Mouse (Mus musculus): ENCODE data around the gene Notch3. TPM values are rescaled to one million over a fixed set of nuclear protein-coding genes. Genes with fewer than 3 reads are reported as not detected.

Notch3 gene
- total and polyA plus RNA-seq, 3 experiments, result 0.08 to 0.50 TPM; not detected in 1

GRCm38 (mm10) chr17:32112434-32113254 lies 54.0 kb downstream of the Notch3 start:
- Histone ChIP-seq H3K9me3 (replicated peaks; ENCODE audit: insufficient read depth, low read length) (no peaks in the 10 kb centered on the region), H3K4me3 (ENCODE audit: control insufficient read depth in 1 of 2, insufficient read depth in 1 of 2, low read depth in 2 of 2, low read length in 2 of 2) (peak overlapping the region; percentile 66 to 87), H3K4me1 (ENCODE audit: control insufficient read depth in 1 of 2, insufficient read depth in 2 of 2, low read length in 2 of 2) (peaks cover 5 to 64% of the 10 kb centered on the region in 2 experiments), H3K27ac (ENCODE audit: control insufficient read depth, low read depth, low read length) (peak overlapping the region; percentile 97), H3K27me3 (ENCODE audit: control insufficient read depth in 1 of 2, insufficient read depth in 2 of 2, low read length in 2 of 2) (no peaks in the 10 kb centered on the region), H3K79me2 (ENCODE audit: control insufficient read depth, insufficient read depth, low read length, poor library complexity) (peaks cover 31% of the 10 kb centered on the region), H3K9ac (ENCODE audit: control insufficient read depth, low read depth, low read length, poor library complexity, severe bottlenecking) (peak overlapping the region; percentile 91), H3K36me3 (ENCODE audit: control insufficient read depth in 1 of 2, insufficient read depth in 2 of 2, low read length in 2 of 2) (peaks cover 0 to 39% of the 10 kb centered on the region in 2 experiments; a peak in 2 of 4 replicates)
- TF ChIP-seq ETS1 (IDR thresholded peaks at IDR 0.05; ENCODE audit: low read depth, low read length) (peak; percentile 20; the same call in 1 of the 2 replicates), ZKSCAN1 (IDR thresholded peaks at IDR 0.05; ENCODE audit: low read depth, low read length) (no peak), MAX (IDR thresholded peaks at IDR 0.05; ENCODE audit: low read length) (no peak), POLR2AphosphoS2 (IDR thresholded peaks at IDR 0.05; ENCODE audit: low read length) (no peak), BHLHE40 (IDR thresholded peaks at IDR 0.05; ENCODE audit: borderline replicate concordance, low read depth, low read length) (no peak), USF2 (IDR thresholded peaks at IDR 0.05; ENCODE audit: borderline replicate concordance in 1 of 2, insufficient read depth in 1 of 2, low read depth in 1 of 2, low read length in 2 of 2) (no peak), GABPA (IDR thresholded peaks at IDR 0.05; ENCODE audit: low read depth, low read length) (no peak), MAZ (IDR thresholded peaks at IDR 0.05; ENCODE audit: low read depth, low read length) (no peak), MXI1 (IDR thresholded peaks at IDR 0.05; ENCODE audit: low read depth, low read length) (no peak), TBP (IDR thresholded peaks at IDR 0.05; ENCODE audit: low read depth, low read length) (peak; percentile 98), KAT2A (conservative IDR thresholded peaks at IDR 0.05; ENCODE audit: low read depth, low read length) (no peak), TCF12 (IDR thresholded peaks at IDR 0.05; ENCODE audit: low read depth, low read length) (no peak), HCFC1 (IDR thresholded peaks at IDR 0.05; ENCODE audit: low read depth, low read length) (no peak), E2F4 (IDR thresholded peaks at IDR 0.05; ENCODE audit: borderline replicate concordance, low read depth, low read length) (0 out of 2 replicates have a peak, but pooled peaks have one; percentile 44), CHD2 (IDR thresholded peaks at IDR 0.05; ENCODE audit: low read length) (no peak), POLR2AphosphoS5 (IDR thresholded peaks at IDR 0.05; ENCODE audit: borderline replicate concordance, low read depth, low read length) (no peak), JUND (IDR thresholded peaks at IDR 0.05; ENCODE audit: low read depth, low read length) (no peak), USF1 (IDR thresholded peaks at IDR 0.05; ENCODE audit: low read depth, low read length) (no peak), MAFK (IDR thresholded peaks at IDR 0.05; ENCODE audit: borderline replicate concordance, low read depth, low read length) (peak; percentile 91; the same call in 1 of the 2 replicates), MYC (IDR thresholded peaks at IDR 0.05; ENCODE audit: low read depth, low read length) (peak; percentile 48; the same call in 1 of the 2 replicates)
- DNase-seq (ENCODE audit: low read depth, low spot score), result peak; percentile 68

All from MEL (cell line).